Mouse (Mus musculus): Measurements from ENCODE around the gene Unk. TPM values are rescaled to one million over a fixed set of nuclear protein-coding genes. Genes with fewer than 3 reads are reported as not detected.

Gene Unk
- polyA plus RNA-seq, 1 experiment, result 48.1 TPM

DNA sequence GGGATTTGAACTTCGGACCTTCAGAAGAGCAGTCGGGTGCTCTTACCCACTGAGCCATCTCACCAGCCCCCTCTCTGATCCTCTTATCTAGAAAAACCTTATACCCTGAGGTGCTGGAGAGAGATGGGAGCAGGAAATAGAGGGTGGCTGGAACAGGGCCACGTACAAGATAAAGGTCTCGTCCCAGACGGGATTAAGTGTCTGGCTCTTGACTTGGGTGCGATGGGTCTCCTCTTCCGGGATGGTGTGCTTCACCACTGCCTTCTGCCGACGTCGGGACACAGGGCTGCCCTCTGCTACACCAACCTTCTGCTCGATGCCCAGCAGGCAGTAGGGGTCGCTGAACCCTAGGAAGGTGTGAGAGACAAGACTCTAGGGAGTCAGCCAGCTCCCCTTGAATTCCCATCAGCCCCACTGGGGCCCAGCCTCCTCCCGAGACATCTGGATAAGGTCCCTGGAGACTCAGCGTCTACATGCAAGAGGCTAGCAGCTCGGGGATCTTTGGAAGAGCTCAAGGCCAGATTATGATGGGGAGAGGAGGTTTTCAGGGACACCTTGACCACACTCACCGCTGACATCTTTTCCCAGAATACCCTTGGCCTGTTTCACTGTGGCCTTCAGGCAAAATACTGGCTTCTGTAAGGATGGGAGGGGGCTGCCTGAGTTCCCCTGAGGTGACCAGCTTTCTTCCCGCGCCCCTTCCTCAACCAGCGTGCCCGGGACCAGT, 45.6 kb downstream of the Unk start:
- H3K4me1 ChIP-seq (ENCODE audit: control insufficient read depth, insufficient read depth, low read length), result peaks cover 48% of the 10 kb centered on the region
- no peak overlapping the region for H3K4me3 ChIP-seq (replicated peaks; ENCODE audit: insufficient read depth, low read depth, low read length)
- TF ChIP-seq CTCF (IDR thresholded peaks at IDR 0.05; ENCODE audit: borderline replicate concordance, insufficient read depth, low read depth, low read length) (no peak), POLR2A (IDR thresholded peaks at IDR 0.05; ENCODE audit: borderline replicate concordance, insufficient read depth, low read length) (no peak)
- WGBS, result 72% methylated on average over 20 of the region's 20 CpGs
- no peak overlapping the region for H3K27ac ChIP-seq (ENCODE audit: insufficient read depth, low read length)
- DNase-seq, result no peak
- H3K27me3 ChIP-seq (ENCODE audit: control insufficient read depth, insufficient read depth, low read length), result no peaks in the 10 kb centered on the region

DNA sequence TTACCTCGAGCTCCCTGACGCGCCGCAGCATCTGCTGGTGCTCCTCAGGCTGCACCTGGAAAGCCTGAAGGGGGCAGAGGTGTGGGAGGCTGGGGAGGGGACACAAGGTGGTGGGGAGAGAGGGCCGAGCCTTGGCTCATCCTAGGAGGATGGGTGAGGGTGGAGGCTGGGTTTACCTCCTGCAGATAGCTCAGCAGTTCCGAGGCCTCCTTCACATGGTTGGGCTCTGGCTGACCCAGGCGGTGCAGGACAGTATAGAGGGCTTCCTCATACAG, 46.1 kb downstream of the Unk start:
- peaks cover 51% of the 10 kb centered on the region for H3K4me1 ChIP-seq (ENCODE audit: control insufficient read depth, insufficient read depth, low read length)
- no peak for DNase-seq
- WGBS, result 83% methylated on average over 7 of the region's 7 CpGs
- no peaks in the 10 kb centered on the region for H3K27me3 ChIP-seq (ENCODE audit: control insufficient read depth, insufficient read depth, low read length)
- H3K4me3 ChIP-seq (replicated peaks; ENCODE audit: insufficient read depth, low read depth, low read length), result no peak overlapping the region
- H3K27ac ChIP-seq (ENCODE audit: insufficient read depth, low read length), result no peak overlapping the region
- TF ChIP-seq POLR2A (IDR thresholded peaks at IDR 0.05; ENCODE audit: borderline replicate concordance, insufficient read depth, low read length) (no peak), CTCF (IDR thresholded peaks at IDR 0.05; ENCODE audit: borderline replicate concordance, insufficient read depth, low read depth, low read length) (no peak)

DNA sequence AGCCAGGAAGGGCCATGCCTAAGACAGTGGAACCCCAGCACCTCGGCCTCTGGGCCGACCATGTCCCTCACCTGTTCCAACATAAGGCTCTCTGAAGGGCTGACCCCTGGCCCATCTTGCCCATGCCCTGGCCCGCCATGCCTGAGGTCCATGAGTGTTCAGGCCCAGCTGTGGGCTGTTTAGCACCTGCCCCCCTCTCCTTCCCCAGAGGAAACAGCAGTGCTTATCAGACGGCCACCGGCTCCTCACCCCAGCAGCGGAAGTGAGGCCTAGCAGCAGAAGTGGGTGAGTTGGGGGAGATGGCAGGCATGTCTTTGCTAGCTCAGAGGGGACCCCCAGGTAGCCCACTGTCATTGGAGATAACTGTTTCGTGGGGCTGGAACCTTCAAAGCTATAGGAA, 46.7 kb downstream of the Unk start:
- peak overlapping the region; percentile 4; the same call in 1 of the 2 replicates for H3K27ac ChIP-seq (ENCODE audit: insufficient read depth, low read length)
- WGBS, result 80% methylated on average over 7 of the region's 7 CpGs

DNA sequence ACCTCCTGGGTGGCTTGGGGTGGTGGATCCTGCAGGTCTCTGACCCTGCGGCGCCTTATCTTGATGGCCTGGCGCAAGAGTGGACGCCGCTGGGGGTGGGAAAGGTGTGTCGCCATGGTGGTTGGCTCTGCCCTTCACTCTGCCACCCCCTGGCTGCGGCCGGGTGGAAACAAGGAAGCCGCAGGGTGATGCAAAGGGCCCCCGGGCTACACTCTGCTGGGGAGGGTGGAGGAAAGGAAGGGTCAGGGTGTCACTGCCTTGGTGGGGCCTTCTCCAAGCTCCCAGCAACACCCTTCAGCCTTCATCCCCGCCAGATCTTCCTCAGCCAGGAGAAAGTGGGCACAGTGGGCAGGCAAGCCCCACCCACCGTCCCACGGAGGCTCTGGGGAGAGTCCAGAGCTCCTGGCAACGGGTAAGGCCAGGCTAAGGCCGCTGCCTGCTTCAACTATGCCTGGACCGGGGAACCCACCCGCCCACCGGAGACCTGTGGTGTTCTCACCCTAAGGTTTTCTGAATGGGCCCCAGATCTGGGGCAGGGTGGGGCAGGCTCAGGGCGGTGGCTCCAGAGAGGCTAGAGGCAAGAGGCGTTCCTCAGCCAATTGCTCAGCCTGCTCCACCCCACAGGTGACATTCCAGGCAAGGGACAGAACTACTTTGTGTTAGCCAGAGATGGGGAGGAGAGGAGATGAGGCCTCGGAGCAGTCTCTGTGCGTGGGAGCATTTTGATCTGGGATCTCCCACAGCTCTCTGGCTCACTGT, 47.5 kb downstream of the Unk start, which contains the start of gene Unc13d:
Gene Unc13d (minus strand): TSS at position 516 of the 759 bp plus-strand sequence.
- Histone ChIP-seq H3K4me1 (ENCODE audit: control insufficient read depth, insufficient read depth, low read length) (peaks cover 57% of the 10 kb centered on the region), H3K27me3 (ENCODE audit: control insufficient read depth, insufficient read depth, low read length) (no peaks in the 10 kb centered on the region), H3K27ac (ENCODE audit: insufficient read depth, low read length) (peak within 1 kb of the TSS; percentile 53), H3K4me3 (replicated peaks; ENCODE audit: insufficient read depth, low read depth, low read length) (no peak within 1 kb of the TSS)
- no peak for TF ChIP-seq CTCF (IDR thresholded peaks at IDR 0.05; ENCODE audit: borderline replicate concordance, insufficient read depth, low read depth, low read length)
- no peak for TF ChIP-seq POLR2A (IDR thresholded peaks at IDR 0.05; ENCODE audit: borderline replicate concordance, insufficient read depth, low read length)
- WGBS, result 39% methylated on average over 22 of the region's 22 CpGs
- peak in 1 of 2 experiments; percentile 53 for DNase-seq

More for the DNA sequence above, 46.7 kb downstream of the Unk start:
- H3K4me3 ChIP-seq (replicated peaks; ENCODE audit: insufficient read depth, low read depth, low read length), result no peak overlapping the region
- peaks cover 54% of the 10 kb centered on the region for H3K4me1 ChIP-seq (ENCODE audit: control insufficient read depth, insufficient read depth, low read length)
- no peak for TF ChIP-seq CTCF (IDR thresholded peaks at IDR 0.05; ENCODE audit: borderline replicate concordance, insufficient read depth, low read depth, low read length)
- no peak for TF ChIP-seq POLR2A (IDR thresholded peaks at IDR 0.05; ENCODE audit: borderline replicate concordance, insufficient read depth, low read length)
- peak in 1 of 2 experiments; percentile 15 for DNase-seq
- no peaks in the 10 kb centered on the region for H3K27me3 ChIP-seq (ENCODE audit: control insufficient read depth, insufficient read depth, low read length)

GRCm38 (mm10) chr11:116078221-116078620, 48.1 kb downstream of the Unk start:
- 5% methylated on average over 16 of the region's 16 CpGs for WGBS
- TF ChIP-seq CTCF (IDR thresholded peaks at IDR 0.05; ENCODE audit: borderline replicate concordance, insufficient read depth, low read depth, low read length), result no peak
- no peak for TF ChIP-seq POLR2A (IDR thresholded peaks at IDR 0.05; ENCODE audit: borderline replicate concordance, insufficient read depth, low read length)
- peak in 1 of 2 experiments; percentile 49 for DNase-seq

DNA sequence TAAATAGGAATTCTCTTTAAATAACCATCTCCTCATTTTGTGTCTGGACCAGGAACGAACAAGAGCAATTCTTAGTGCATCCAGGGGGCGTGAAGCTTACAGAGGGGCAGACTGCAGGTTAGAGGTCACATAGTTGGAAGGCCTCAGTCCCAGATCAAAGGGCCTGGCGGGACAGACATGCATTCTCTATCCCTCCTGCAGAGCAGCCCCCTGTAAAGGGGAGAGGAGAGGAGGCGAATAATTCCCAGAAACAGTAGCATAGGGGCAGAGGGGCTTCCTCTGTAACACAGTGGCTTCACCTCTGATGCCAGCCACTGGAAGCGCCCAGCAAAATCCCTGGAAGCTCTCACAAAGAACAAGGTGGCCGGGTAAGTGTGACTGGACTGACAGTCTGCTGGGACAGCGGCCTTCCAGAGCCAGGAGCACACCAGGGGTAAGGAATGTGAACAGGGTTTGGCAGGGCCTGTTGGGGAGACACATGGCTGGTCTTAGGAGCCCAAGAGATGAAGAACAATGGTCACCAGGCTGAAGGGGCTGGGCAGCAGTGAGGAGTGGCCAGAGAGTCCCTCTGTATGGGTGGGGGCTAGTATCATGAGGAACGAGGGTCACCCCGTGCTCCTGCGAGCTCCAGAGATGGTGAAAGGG, 48.7 kb downstream of the Unk start:
- Histone ChIP-seq H3K4me3 (replicated peaks; ENCODE audit: insufficient read depth, low read depth, low read length) (no peak overlapping the region), H3K4me1 (ENCODE audit: control insufficient read depth, insufficient read depth, low read length) (peaks cover 61% of the 10 kb centered on the region), H3K27ac (ENCODE audit: insufficient read depth, low read length) (peak overlapping the region; percentile 53), H3K27me3 (ENCODE audit: control insufficient read depth, insufficient read depth, low read length) (no peaks in the 10 kb centered on the region)
- 26% methylated on average over 10 of the region's 10 CpGs for WGBS
- TF ChIP-seq POLR2A (IDR thresholded peaks at IDR 0.05; ENCODE audit: borderline replicate concordance, insufficient read depth, low read length) (no peak), CTCF (IDR thresholded peaks at IDR 0.05; ENCODE audit: borderline replicate concordance, insufficient read depth, low read depth, low read length) (no peak)
- DNase-seq, result peak in 1 of 2 experiments; percentile 55

More at GRCm38 (mm10) chr11:116078221-116078620, 48.1 kb downstream of the Unk start:
- peak overlapping the region; percentile 4 for H3K27ac ChIP-seq (ENCODE audit: insufficient read depth, low read length)
- H3K27me3 ChIP-seq (ENCODE audit: control insufficient read depth, insufficient read depth, low read length), result no peaks in the 10 kb centered on the region
- no peak overlapping the region for H3K4me3 ChIP-seq (replicated peaks; ENCODE audit: insufficient read depth, low read depth, low read length)
- H3K4me1 ChIP-seq (ENCODE audit: control insufficient read depth, insufficient read depth, low read length), result peaks cover 58% of the 10 kb centered on the region

DNA sequence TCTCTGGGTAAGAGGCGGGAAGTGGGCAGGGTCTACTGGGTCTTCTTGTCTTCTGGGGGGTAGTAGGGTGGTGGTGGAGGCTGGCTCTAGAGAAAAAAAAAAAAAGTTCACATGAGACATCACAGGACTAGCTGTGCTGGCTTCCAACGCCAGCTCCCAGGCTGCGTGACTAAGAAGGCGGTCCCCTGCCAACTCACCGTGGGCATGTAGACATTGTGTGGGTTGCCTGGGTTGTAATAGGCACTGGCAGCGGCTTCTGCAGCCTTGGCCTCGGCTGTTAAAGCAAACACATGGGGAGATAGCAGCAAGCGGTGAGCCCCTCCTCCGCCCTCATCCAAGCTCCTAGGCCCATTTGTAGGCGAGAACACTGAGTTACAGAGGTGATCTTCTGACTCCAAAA, 49.4 kb downstream of the Unk start:
- no peaks in the 10 kb centered on the region for H3K27me3 ChIP-seq (ENCODE audit: control insufficient read depth, insufficient read depth, low read length)
- peak overlapping the region; percentile 53 for H3K27ac ChIP-seq (ENCODE audit: insufficient read depth, low read length)
- TF ChIP-seq POLR2A (IDR thresholded peaks at IDR 0.05; ENCODE audit: borderline replicate concordance, insufficient read depth, low read length) (no peak), CTCF (IDR thresholded peaks at IDR 0.05; ENCODE audit: borderline replicate concordance, insufficient read depth, low read depth, low read length) (no peak)
- H3K4me3 ChIP-seq (replicated peaks; ENCODE audit: insufficient read depth, low read depth, low read length), result no peak overlapping the region
- DNase-seq, result peak; percentile 74 to 85
- peaks cover 64% of the 10 kb centered on the region for H3K4me1 ChIP-seq (ENCODE audit: control insufficient read depth, insufficient read depth, low read length)
- 18% methylated on average over 10 of the region's 10 CpGs for WGBS

Data from cerebellum, adult 2 months (tissue).